Mouse (Mus musculus): ENCODE results near the gene Grap. TPM values are rescaled to one million over a fixed set of nuclear protein-coding genes. Genes with fewer than 3 reads are reported as not detected.

The Grap gene
- polyA plus RNA-seq, 1 experiment from 2014 or later, result 0.12 TPM

- in situ Hi-C loops (cut with MboI; ENCODE audit: low pct_unique_long_range_greater_than_20kb), result loop anchor here (5.0 kb wide), 1 partner anchor 50 kb away; no protein-coding TSS in a partner anchor
- no peaks in the 10 kb centered on the region for H3K27me3 ChIP-seq
- ATAC-seq (no peak), DNase-seq (ENCODE audit: low read depth, low spot score) (no peak)
- POLR2A ChIA-PET, result no interaction called here
- CTCF ChIA-PET, result interaction anchor here (2.2 to 7.1 kb wide), 2 partner anchors 20 to 47 kb away, joined by 8 to 39 read pairs; no protein-coding TSS in a partner anchor
- no peak for TF ChIP-seq CTCF (IDR thresholded peaks at IDR 0.05)
These were observed 14.2 kb downstream of the Grap start for GRCm38 (mm10) chr11:61667248-61667647.

- no peak for TF ChIP-seq CTCF (IDR thresholded peaks at IDR 0.05)
- ATAC-seq, result no peak
- in situ Hi-C loops (cut with MboI; ENCODE audit: low pct_unique_long_range_greater_than_20kb), result loop anchor here (5.0 kb wide), 1 partner anchor 50 kb away; no protein-coding TSS in a partner anchor
These were observed 14.7 kb downstream of the Grap start for GRCm38 (mm10) chr11:61667782-61668181.

GRCm38 (mm10) chr11:61669492-61670490, 16.7 kb downstream of the Grap start:
- in situ Hi-C loops (cut with MboI; ENCODE audit: low pct_unique_long_range_greater_than_20kb), result loop anchor here (5.0 kb wide), 1 partner anchor 48 kb away; no protein-coding TSS in a partner anchor
- ATAC-seq, result no peak
- DNase-seq (ENCODE audit: low read depth, low spot score), result no peak
- no peaks in the 10 kb centered on the region for H3K27me3 ChIP-seq
- CTCF ChIA-PET, result interaction anchor here (7.1 kb wide), 1 partner anchor 45 kb away, joined by 39 read pairs; no protein-coding TSS in a partner anchor
- POLR2A ChIA-PET, result interaction anchor here (0.6 to 1.4 kb wide), 2 partner anchors 11 to 62 kb away, joined by 3 to 7 read pairs; no protein-coding TSS in a partner anchor
- no peak for TF ChIP-seq CTCF (IDR thresholded peaks at IDR 0.05)

More at GRCm38 (mm10) chr11:61667782-61668181, 14.7 kb downstream of the Grap start:
- no peaks in the 10 kb centered on the region for H3K27me3 ChIP-seq
- CTCF ChIA-PET, result interaction anchor here (0.7 to 7.1 kb wide), 3 partner anchors 38 to 78 kb away, joined by 3 to 39 read pairs (median 5); no protein-coding TSS in a partner anchor
- no peak for DNase-seq (ENCODE audit: low read depth, low spot score)
- POLR2A ChIA-PET, result no interaction called here

- in situ Hi-C loops (cut with MboI; ENCODE audit: low pct_unique_long_range_greater_than_20kb), result no loop called here
- ATAC-seq (no peak), DNase-seq (ENCODE audit: low read depth, low spot score) (no peak)
- TF ChIP-seq CTCF (IDR thresholded peaks at IDR 0.05), result no peak
- ChIA-PET CTCF (interaction anchor here (0.9 kb wide), 1 partner anchor 43 kb away, joined by 5 read pairs; no protein-coding TSS in a partner anchor), POLR2A (no interaction called here)
- no peaks in the 10 kb centered on the region for H3K27me3 ChIP-seq
These were observed 18.8 kb downstream of the Grap start for GRCm38 (mm10) chr11:61671781-61672383.

GRCm38 (mm10) chr11:61673686-61674085, 20.6 kb downstream of the Grap start:
- DNase-seq (ENCODE audit: low read depth, low spot score) (no peak), ATAC-seq (no peak)
- in situ Hi-C loops (cut with MboI; ENCODE audit: low pct_unique_long_range_greater_than_20kb), result no loop called here
- TF ChIP-seq CTCF (IDR thresholded peaks at IDR 0.05), result no peak
- POLR2A ChIA-PET, result no interaction called here
- CTCF ChIA-PET, result no interaction called here
- no peaks in the 10 kb centered on the region for H3K27me3 ChIP-seq

- DNase-seq (ENCODE audit: low read depth, low spot score) (no peak), ATAC-seq (no peak)
- in situ Hi-C loops (cut with MboI; ENCODE audit: low pct_unique_long_range_greater_than_20kb), result no loop called here
These were observed 21.2 kb downstream of the Grap start for GRCm38 (mm10) chr11:61674151-61674838.

GRCm38 (mm10) chr11:61674839-61675159, 21.7 kb downstream of the Grap start:
- no peak for DNase-seq (ENCODE audit: low read depth, low spot score)
- POLR2A ChIA-PET, result no interaction called here
- CTCF ChIA-PET, result no interaction called here
- in situ Hi-C loops (cut with MboI; ENCODE audit: low pct_unique_long_range_greater_than_20kb), result no loop called here
- ATAC-seq, result no peak
- TF ChIP-seq CTCF (IDR thresholded peaks at IDR 0.05), result no peak
- no peaks in the 10 kb centered on the region for H3K27me3 ChIP-seq

More at GRCm38 (mm10) chr11:61674151-61674838, 21.2 kb downstream of the Grap start:
- ChIA-PET CTCF (no interaction called here), POLR2A (no interaction called here)
- no peaks in the 10 kb centered on the region for H3K27me3 ChIP-seq
- no peak for TF ChIP-seq CTCF (IDR thresholded peaks at IDR 0.05)

GRCm38 (mm10) chr11:61675332-61675731, 22.3 kb downstream of the Grap start:
- no peak for ATAC-seq
- no peak for TF ChIP-seq CTCF (IDR thresholded peaks at IDR 0.05)
- ChIA-PET CTCF (no interaction called here), POLR2A (no interaction called here)
- H3K27me3 ChIP-seq, result no peaks in the 10 kb centered on the region
- in situ Hi-C loops (cut with MboI; ENCODE audit: low pct_unique_long_range_greater_than_20kb), result no loop called here
- DNase-seq (ENCODE audit: low read depth, low spot score), result no peak

- in situ Hi-C loops (cut with MboI; ENCODE audit: low pct_unique_long_range_greater_than_20kb), result no loop called here
- no peak for TF ChIP-seq CTCF (IDR thresholded peaks at IDR 0.05)
- CTCF ChIA-PET, result no interaction called here
- no peaks in the 10 kb centered on the region for H3K27me3 ChIP-seq
- POLR2A ChIA-PET, result no interaction called here
- ATAC-seq (no peak), DNase-seq (ENCODE audit: low read depth, low spot score) (no peak)
These were observed 23.3 kb downstream of the Grap start for GRCm38 (mm10) chr11:61676216-61676854.

- ChIA-PET POLR2A (interaction anchor here (0.6 kb wide), 2 partner anchors 21 to 482 kb away, joined by 3 read pairs; no protein-coding TSS in a partner anchor), CTCF (no interaction called here)
- H3K27me3 ChIP-seq, result no peaks in the 10 kb centered on the region
- no peak for TF ChIP-seq CTCF (IDR thresholded peaks at IDR 0.05)
- DNase-seq (ENCODE audit: low read depth, low spot score), result no peak
- in situ Hi-C loops (cut with MboI; ENCODE audit: low pct_unique_long_range_greater_than_20kb), result no loop called here
- ATAC-seq, result no peak
These were observed 24.6 kb downstream of the Grap start for GRCm38 (mm10) chr11:61677709-61678108.
